Mouse (Mus musculus) splenic B cell, adult 2 months (primary cell): ENCODE data around the gene Siva1.

Experiments used
- DNase-seq: peaks from one replicate; pipeline ENCODE4 v3.0.0-alpha.2; 2011; ENCODE audit warnings: low read depth, low spot score
- H3K27me3 ChIP-seq: 2 replicates; pipeline ENCODE4 v1.6.1; 2012; ENCODE audit warnings: mild to moderate bottlenecking, low read length, moderate library complexity, mixed read lengths; ENCODE audit not compliant: control insufficient read depth, poor library complexity, insufficient read depth, severe bottlenecking
- H3K36me3 ChIP-seq: 2 replicates; pipeline ENCODE4 v1.6.1; 2012; ENCODE audit warnings: mild to moderate bottlenecking, low read length, moderate library complexity, mixed read lengths; ENCODE audit not compliant: control insufficient read depth, poor library complexity, insufficient read depth, severe bottlenecking

The Siva1 gene

GRCm38 (mm10) chr12:112644180-112644854 lies at the start of gene Siva1:
Siva1 (plus strand) TSS chr12:112644679.
- Histone ChIP-seq H3K27me3 (no peaks in the 10 kb centered on the region), H3K36me3 (peaks cover 2% of the 10 kb centered on the region)
- DNase-seq, result peak; percentile 99

DNA sequence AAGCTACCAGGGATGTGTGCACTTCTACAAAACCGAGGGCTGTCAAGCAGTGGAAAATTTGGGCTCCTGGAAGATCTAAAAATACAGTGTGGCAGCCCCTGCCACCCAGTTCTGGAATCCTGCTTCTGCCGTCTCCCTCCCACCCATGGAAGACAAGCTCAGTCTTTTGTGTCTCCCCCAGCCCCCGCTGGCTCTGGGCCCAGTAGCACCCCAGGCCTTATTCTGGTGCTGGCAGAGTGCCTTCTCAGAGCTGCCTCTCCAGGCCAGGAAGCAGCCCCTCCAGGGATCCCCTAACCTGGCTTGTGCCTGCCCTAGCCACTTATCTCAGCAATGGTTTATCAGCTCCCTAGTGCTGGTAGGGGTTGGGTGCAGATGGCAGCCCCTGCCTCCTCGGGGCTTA lies 49.5 kb upstream of the Siva1 start:
- no peak for DNase-seq

DNA sequence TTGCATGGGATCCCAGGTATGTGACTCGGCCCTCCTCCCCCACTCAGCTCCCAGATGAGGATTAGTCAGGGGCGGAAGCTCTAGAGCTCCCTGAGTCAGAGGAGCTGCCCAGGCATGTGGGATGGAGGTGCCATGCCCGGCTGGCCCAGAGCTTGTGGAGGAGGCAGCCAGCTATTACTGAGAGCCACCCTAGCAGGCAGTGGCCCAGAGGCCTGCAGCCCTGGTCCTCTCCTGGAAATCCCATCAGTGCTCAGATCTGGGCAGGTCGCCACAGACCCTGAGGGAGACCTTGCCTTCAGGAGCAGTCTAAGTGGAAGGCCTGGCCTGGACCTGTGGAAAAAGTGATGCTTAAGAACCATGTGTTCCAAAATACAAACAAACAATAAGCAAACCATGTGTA lies 48.9 kb upstream of the Siva1 start:
- H3K36me3 ChIP-seq, result no peaks in the 10 kb centered on the region
- no peak for DNase-seq
- H3K27me3 ChIP-seq, result no peaks in the 10 kb centered on the region

More for the DNA sequence above, 49.5 kb upstream of the Siva1 start:
- Histone ChIP-seq H3K27me3 (no peaks in the 10 kb centered on the region), H3K36me3 (no peaks in the 10 kb centered on the region)

- no peak for DNase-seq
- no peaks in the 10 kb centered on the region for H3K27me3 ChIP-seq
These were observed 48.0 kb upstream of the Siva1 start for GRCm38 (mm10) chr12:112596454-112596853.

DNA sequence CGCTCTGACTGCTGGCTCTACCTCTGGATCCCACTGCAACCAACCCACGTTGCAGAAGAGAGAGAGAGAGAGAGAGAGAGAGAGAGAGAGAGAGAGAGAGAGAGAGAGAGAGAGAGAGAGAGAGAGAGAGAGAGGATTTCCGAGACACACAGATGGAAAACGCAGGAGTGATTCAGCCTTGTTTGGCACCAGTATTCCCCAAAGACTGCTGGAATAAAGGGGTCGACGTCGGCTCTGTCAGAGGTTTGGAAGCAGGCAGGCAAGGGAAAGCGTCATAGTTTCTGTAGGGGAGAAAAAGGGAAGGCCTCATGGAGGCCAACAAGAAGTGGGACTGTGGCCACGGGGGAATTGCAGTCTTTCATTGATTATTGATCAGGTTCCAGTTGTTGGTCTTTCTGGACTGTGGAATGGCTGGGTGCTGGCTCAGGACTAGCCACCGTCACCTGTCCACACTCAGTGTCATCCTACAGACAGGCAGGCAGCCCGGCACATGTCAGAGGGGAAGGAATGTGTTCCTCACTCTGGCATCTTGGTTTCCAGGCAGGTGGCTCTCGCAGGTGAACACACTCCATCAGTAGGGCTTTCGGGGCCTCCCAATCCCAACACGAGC lies 47.5 kb upstream of the Siva1 start:
- H3K27me3 ChIP-seq, result no peaks in the 10 kb centered on the region
- no peak for DNase-seq
- H3K36me3 ChIP-seq, result no peaks in the 10 kb centered on the region

More at GRCm38 (mm10) chr12:112596454-112596853, 48.0 kb upstream of the Siva1 start:
- H3K36me3 ChIP-seq, result no peaks in the 10 kb centered on the region

DNA sequence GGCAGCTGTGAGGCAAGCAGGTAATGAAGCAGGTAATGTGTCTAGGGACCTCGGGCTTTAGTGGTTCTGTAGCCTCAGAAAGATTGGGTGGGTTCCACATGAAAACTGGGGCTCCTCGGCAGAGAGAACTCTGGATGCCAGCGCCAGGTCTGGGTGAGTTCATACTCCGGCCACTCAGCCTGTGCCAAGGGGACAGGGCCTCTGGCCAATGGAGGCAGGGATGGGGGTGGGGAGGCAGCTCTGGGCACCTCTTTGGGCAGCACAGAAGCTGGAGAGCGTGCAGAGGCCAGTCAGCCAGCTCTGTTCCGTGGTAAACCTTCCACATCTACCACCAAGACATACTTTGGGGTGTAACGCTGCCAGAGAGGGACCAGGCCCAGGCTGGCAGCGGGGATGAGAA lies 46.9 kb upstream of the Siva1 start:
- Histone ChIP-seq H3K27me3 (no peaks in the 10 kb centered on the region), H3K36me3 (no peaks in the 10 kb centered on the region)
- no peak for DNase-seq

DNA sequence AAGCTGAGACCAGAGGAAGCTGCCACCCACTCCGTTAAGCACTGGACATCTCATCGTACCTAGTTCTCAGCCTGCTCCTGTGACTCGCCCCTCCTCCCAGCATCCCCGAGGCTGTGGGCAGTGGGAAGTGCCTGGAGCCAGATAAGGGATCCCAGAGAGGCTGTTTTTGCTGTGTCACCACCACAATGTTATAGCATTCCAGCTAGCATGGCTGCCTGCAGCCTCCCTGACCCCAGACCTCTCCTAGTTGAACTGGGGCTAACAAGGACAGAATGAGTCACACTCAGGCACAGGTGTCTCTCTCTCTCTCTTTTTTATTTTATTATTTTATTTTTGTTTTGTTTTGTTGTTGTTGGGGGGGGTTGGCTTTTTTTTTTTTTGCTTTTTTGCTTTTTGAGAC lies 45.3 kb upstream of the Siva1 start:
- Histone ChIP-seq H3K27me3 (no peaks in the 10 kb centered on the region), H3K36me3 (no peaks in the 10 kb centered on the region)
- DNase-seq, result no peak

DNA sequence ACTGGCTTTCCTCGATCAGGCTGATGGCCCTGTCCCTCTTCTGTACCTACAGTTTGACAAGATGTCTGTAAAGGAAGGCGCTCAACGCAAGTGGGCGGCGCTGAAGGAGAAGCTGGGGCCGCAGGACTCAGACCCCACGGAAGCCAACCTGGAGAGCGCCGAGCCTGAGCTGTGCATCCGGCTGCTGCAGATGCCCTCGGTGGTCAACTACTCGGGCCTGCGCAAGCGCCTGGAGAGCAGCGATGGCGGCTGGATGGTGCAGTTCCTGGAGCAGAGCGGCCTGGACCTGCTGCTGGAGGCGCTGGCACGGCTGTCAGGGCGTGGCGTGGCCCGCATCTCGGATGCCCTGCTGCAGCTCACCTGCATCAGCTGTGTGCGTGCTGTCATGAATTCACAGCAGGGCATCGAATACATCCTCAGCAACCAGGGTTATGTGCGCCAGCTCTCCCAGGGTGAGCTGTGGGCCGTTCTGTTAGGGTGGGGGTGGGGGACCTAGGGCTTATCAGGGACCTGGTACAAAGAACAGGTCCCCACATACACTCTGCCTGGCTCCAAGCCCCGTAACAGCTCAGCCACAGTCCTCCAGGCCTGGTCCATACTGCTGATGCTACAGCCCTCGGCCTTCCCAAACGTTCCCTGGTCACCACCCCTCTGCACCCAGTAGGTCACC lies 44.4 kb upstream of the Siva1 start:
- no peaks in the 10 kb centered on the region for H3K27me3 ChIP-seq
- DNase-seq, result no peak

GRCm38 (mm10) chr12:112604022-112604421 lies 40.5 kb upstream of the Siva1 start:
- no peak for DNase-seq
- H3K36me3 ChIP-seq, result no peaks in the 10 kb centered on the region
- H3K27me3 ChIP-seq, result no peaks in the 10 kb centered on the region

More for the DNA sequence above, 44.4 kb upstream of the Siva1 start:
- no peaks in the 10 kb centered on the region for H3K36me3 ChIP-seq

DNA sequence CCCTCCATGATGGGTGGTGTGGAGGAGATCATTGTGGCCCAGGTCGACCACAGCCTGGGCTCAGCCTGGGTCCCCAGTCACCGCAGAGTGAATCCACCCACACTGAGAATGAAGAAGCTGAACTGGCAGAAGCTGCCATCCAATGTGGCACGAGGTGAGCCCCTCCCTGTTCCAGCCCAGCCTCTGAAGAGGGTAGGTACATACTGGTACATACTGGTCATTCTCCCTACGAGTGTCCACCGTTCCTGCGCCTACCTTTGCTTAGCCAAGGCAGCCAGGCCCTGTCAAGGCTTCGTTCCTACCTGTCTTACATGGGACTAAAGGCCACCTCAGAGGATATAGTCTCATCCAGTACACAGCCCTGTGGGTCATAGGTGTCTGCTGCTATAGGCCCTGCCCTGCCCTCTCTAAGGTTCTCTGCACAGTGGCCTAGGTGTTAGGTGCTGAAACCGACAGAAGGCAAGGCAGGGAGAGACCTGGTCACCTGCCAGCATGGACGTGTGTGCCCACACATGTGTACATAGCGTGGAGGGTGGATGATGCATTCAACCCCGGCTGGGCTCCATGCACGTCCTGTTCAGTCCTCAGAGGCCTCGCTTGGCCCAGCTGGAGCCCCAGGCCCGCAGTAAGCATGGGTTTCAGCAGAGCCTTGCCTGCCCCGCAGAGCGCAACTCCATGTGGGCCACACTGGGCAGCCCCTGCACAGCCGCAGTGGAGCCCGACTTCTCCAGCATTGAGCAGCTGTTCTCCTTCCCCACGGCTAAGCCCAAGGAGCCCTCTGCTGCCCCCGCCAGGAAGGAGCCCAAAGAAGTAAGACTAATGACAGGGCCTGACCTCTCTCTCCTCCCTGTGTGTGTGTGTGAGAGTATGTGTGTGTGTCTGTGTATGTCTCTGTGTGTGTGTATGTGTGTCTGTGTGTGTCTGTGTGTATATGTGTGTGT lies 39.5 kb upstream of the Siva1 start:
- Histone ChIP-seq H3K27me3 (no peaks in the 10 kb centered on the region), H3K36me3 (no peaks in the 10 kb centered on the region)
- DNase-seq, result no peak

- Histone ChIP-seq H3K27me3 (no peaks in the 10 kb centered on the region), H3K36me3 (no peaks in the 10 kb centered on the region)
- peak; percentile 81 for DNase-seq
These were observed 38.7 kb upstream of the Siva1 start for GRCm38 (mm10) chr12:112605766-112606165.

GRCm38 (mm10) chr12:112606998-112607397 lies 37.5 kb upstream of the Siva1 start:
- H3K27me3 ChIP-seq, result no peaks in the 10 kb centered on the region
- DNase-seq, result no peak
- no peaks in the 10 kb centered on the region for H3K36me3 ChIP-seq

GRCm38 (mm10) chr12:112609031-112609430 lies 35.4 kb upstream of the Siva1 start:
- H3K36me3 ChIP-seq, result no peaks in the 10 kb centered on the region
- no peak for DNase-seq

DNA sequence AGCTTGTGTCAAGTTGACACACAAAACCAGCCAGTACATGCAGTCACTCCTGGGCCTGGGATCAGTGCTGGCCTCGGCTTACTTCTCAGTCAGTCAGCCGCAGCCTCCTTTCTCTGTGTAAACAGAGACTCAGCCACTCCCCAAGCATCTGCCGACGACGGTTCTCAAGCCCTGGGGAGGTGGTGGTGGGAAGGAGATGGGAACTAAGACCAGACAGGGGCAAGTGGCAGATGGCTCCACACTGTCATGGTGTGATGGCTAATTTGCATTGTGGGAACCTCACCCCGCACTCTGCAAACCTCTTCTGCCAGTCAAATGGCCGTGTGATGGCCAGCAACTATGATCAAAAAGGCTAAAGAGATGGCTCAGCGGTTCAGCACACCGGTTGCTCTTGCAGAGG lies 27.8 kb upstream of the Siva1 start:
- Histone ChIP-seq H3K27me3 (no peaks in the 10 kb centered on the region), H3K36me3 (no peaks in the 10 kb centered on the region)
- peak; percentile 50 for DNase-seq

More at GRCm38 (mm10) chr12:112609031-112609430, 35.4 kb upstream of the Siva1 start:
- H3K27me3 ChIP-seq, result no peaks in the 10 kb centered on the region
